Mouse (Mus musculus): ENCODE measurements around the gene Tas2r119.

DNA sequence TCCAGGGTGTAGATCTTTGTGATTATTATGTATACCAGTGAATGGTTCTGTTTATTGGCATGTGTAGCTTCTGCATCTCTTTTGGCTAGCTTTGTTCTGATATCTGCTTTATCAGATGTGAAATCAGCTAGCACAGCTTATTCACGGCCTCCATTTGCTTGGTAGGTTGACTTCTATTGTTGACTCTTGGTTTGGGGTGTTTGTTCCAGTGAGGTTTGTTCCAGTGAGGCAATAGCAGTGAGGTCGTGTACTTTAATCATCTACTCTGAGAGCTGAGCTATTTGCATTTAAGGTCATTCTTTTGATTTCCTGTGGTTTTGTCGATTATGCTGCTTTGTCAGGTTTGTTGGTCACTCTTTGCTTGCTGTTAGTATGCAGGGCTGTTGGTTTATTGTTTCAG is 32.8 kb upstream of the Tas2r119 start:
- TF ChIP-seq POLR2A (IDR thresholded peaks at IDR 0.05; ENCODE audit: low read depth, low read length) (no peak), CTCF (IDR thresholded peaks at IDR 0.05; ENCODE audit: borderline replicate concordance, insufficient read depth, low read length) (no peak)

Measured in embryonic fibroblast, embryonic 13.5 days (primary cell).